In genomic region chr7:49415716-49416115, GRCm38 (mm10) we compare ENCODE assay signal across 15 mouse cellular contexts.
"Had no signal": no experiment of that assay in that cellular context is flagged by ENCODE, and none has a peak within 500 bp of the region (broad histone marks: within the 10 kb centered on the region; RNA-seq: fewer than 3 reads in every experiment).

No protein-coding gene starts in this region.

- DNase-seq: kidney, adult 18-20 months; kidney, postnatal 10 days; kidney, postnatal 4 days; liver; liver, embryonic 13.5 days; liver, postnatal 0 days; lung, postnatal 14 days; right cerebral cortex, adult 18-20 months; right cerebral cortex, postnatal 25 days had no signal

- H3K27me3 ChIP-seq: limb, embryonic 12.5 days; liver, embryonic 13.5 days; lung, embryonic 15.5 days; midbrain, embryonic 12.5 days; neural tube, embryonic 12.5 days had no signal

- H3K27ac ChIP-seq: left cerebral cortex, adult 2 months; limb, embryonic 12.5 days; liver, embryonic 13.5 days; lung, embryonic 15.5 days; macrophage; midbrain, embryonic 12.5 days; neural tube, embryonic 12.5 days had no signal

- H3K9ac ChIP-seq: limb, embryonic 12.5 days; liver, embryonic 13.5 days; liver, postnatal 0 days; lung, embryonic 15.5 days; midbrain, embryonic 12.5 days; neural tube, embryonic 12.5 days had no signal

- H3K4me2 ChIP-seq: limb, embryonic 12.5 days; liver, embryonic 13.5 days; lung, embryonic 15.5 days; midbrain, embryonic 12.5 days; neural tube, embryonic 12.5 days had no signal

- H3K4me3 ChIP-seq: left cerebral cortex, adult 2 months; limb, embryonic 12.5 days; liver, embryonic 13.5 days; lung, embryonic 15.5 days; midbrain, embryonic 12.5 days; neural tube, embryonic 12.5 days had no signal

- ATAC-seq: liver, postnatal 0 days had no signal

- H3K36me3 ChIP-seq: limb, embryonic 12.5 days; liver, embryonic 13.5 days; lung, embryonic 15.5 days had no signal

- H3K9me3 ChIP-seq: liver, embryonic 13.5 days; lung, embryonic 15.5 days; midbrain, embryonic 12.5 days; neural tube, embryonic 12.5 days had no signal

- H3K4me1 ChIP-seq: liver, embryonic 13.5 days; lung, embryonic 15.5 days; midbrain, embryonic 12.5 days; neural tube, embryonic 12.5 days had no signal
